In the genomic region with DNA sequence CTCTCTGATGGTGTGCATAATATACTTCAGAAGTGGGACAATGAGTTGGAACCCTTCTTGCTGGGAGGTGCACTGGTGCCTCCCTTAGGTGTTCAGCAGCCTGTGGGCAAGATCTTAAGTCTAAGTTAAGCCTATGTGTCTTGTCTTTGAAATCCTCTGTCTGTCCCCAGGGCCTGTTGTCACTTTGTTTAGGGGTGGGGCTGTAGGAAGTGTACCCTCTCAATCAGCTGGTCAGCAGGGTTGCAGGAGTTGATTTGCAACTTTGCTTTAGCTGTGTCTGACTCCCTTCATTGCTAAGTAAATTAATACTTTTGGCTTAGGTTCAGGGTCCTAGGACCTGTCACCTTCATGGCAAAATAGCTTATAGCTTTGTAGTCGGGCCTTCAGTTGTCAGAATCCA, we compare ENCODE assay signal across 8 mouse cellular contexts. TPM values are rescaled to one million over a fixed set of nuclear protein-coding genes. Genes with fewer than 3 reads are reported as not detected.
DNase-seq lines count a peak whose midpoint lies in the region; ATAC-seq and TF ChIP-seq lines count a peak whose summit lies in the region.

No protein-coding gene starts in this region.

- peaks cover 15% of the 10 kb centered on the region for H3K36me3 ChIP-seq in G1E (replicated peaks)
- no peaks in the 10 kb centered on the region for H3K36me3 ChIP-seq in hindbrain, embryonic 14.5 days (replicated peaks; ENCODE audit: control insufficient read depth, insufficient read depth)

- H3K27me3 ChIP-seq in G1E (ENCODE audit: insufficient read depth, low read length) = no peaks in the 10 kb centered on the region
- no peaks in the 10 kb centered on the region for H3K27me3 ChIP-seq in hindbrain, embryonic 14.5 days (ENCODE audit: control insufficient read depth, insufficient read depth, low read length)

- H3K4me2 ChIP-seq in hindbrain, embryonic 14.5 days (replicated peaks) = peak overlapping the region; percentile 90

- no peak overlapping the region for H3K9ac ChIP-seq in hindbrain, embryonic 14.5 days

- TF ChIP-seq CTCF in gastrocnemius, adult 2 months (IDR thresholded peaks at IDR 0.05) = no peak
- TF ChIP-seq CTCF in G1E (IDR thresholded peaks at IDR 0.05; ENCODE audit: low read depth, low read length) = no peak

- H3K4me1 ChIP-seq in G1E (ENCODE audit: insufficient read depth, low read depth, low read length) = peaks cover 70% of the 10 kb centered on the region
- H3K4me1 ChIP-seq in hindbrain, embryonic 14.5 days (replicated peaks; ENCODE audit: control insufficient read depth, insufficient read depth, low read length) = peaks cover 21% of the 10 kb centered on the region

- intact Hi-C loops in gastrocnemius, adult 2 months (cut with DNase I) = loop anchor here (10.0 kb wide), 1 partner anchor 181 kb away; the partner anchor contains the start of genes Myl12a and Myom1

- H3K9me3 ChIP-seq in G1E (replicated peaks) = no peaks in the 10 kb centered on the region
- no peaks in the 10 kb centered on the region for H3K9me3 ChIP-seq in hindbrain, embryonic 14.5 days (ENCODE audit: control insufficient read depth, low read length)

- peak overlapping the region; percentile 89 for H3K4me3 ChIP-seq in gastrocnemius, adult 2 months
- H3K4me3 ChIP-seq in G1E (ENCODE audit: low read depth, low read length) = peak overlapping the region; percentile 93
- peak overlapping the region; percentile 87 for H3K4me3 ChIP-seq in hindbrain, embryonic 14.5 days (replicated peaks; ENCODE audit: low read length)

- WGBS in hindbrain, embryonic 14.5 days = 69% methylated on average over 1 of the region's 1 CpGs

- no peak for ATAC-seq in G1E (ENCODE audit: extremely low read depth, insufficient number of reproducible peaks, low FRiP score, poor library complexity, severe bottlenecking)
- no peak for ATAC-seq in hindbrain, embryonic 14.5 days (ENCODE audit: low FRiP score)

- peak overlapping the region; percentile 82; the same call in 1 of the 2 replicates for H3K27ac ChIP-seq in gastrocnemius, adult 2 months
- no peak overlapping the region for H3K27ac ChIP-seq in hindbrain, embryonic 14.5 days

- no peak for DNase-seq in gastrocnemius, adult 2 months
- no peak for DNase-seq in gastrocnemius, postnatal 10 days
- DNase-seq in G1E (ENCODE audit: low spot score) = no peak
- no peak for DNase-seq in hindbrain, embryonic 14.5 days (ENCODE audit: low spot score)
- peak; percentile 53 for DNase-seq in lung, postnatal 36 days
- DNase-seq in urinary bladder, postnatal 4 days (ENCODE audit: low spot score in 2 of 2) = no peak
- no peak for DNase-seq in gastrocnemius, postnatal 25 days
- no peak for DNase-seq in kidney, adult 18-20 months

RNA-seq across cellular contexts. Expression of gene Lpin2, which starts 3.0 kb away (rescaled TPM):
- 1 to 10 TPM; 5.3 to 5.6 TPM for total RNA-seq in gastrocnemius, adult 2 months (2021)
- 10 to 100 TPM in 1 of 2 experiments, 1 to 10 TPM in 1; 8.5 to 10.6 TPM for total RNA-seq in gastrocnemius, postnatal 10 days (2021)
- total RNA-seq in G1E (2014; fragmentation: Nextera tagmentation) (112 and 169 TPM in 2 replicates), G1E (2017) (147 and 155 TPM in 2 replicates)
- polyA plus RNA-seq in G1E (2012) = 37.3 and 44.3 TPM in 2 replicates
- 44.1 and 45.7 TPM in 2 replicates for polyA plus RNA-seq in hindbrain, embryonic 14.5 days (2014; fragmentation: Nextera tagmentation; extraction: Ambion mirVana)
- total RNA-seq in gastrocnemius, postnatal 25 days (2021) = 1 to 10 TPM; 4.0 to 4.9 TPM

Comparison
In these comparisons a context has a peak if more than half of its experiments do, and no peak if none do; other contexts are left out.
1. RNA of gene Lpin2, which starts 3.0 kb away (total RNA-seq): 112 to 169 TPM in G1E; 8.5 to 10.6 TPM in gastrocnemius, postnatal 10 days, 5.3 to 5.6 TPM in gastrocnemius, adult 2 months and 4.0 to 4.9 TPM in gastrocnemius, postnatal 25 days; every median in the first group is over 4 times any median in the second.
2. Peak in every context shown above with its lines, with median percentiles within 50 percentile points of each other: H3K4me3 ChIP-seq.